Mouse (Mus musculus) embryonic facial prominence, embryonic 12.5 days (tissue): ENCODE data around the gene Rnf40. TPM values are rescaled to one million over a fixed set of nuclear protein-coding genes. Genes with fewer than 3 reads are reported as not detected.
"Not testable (repeated sequence)": the region's sequence is repeated elsewhere in the genome, so short reads cannot be mapped to it uniquely, and the experiment has no call there.

ENCODE experiments used
- ATAC-seq: fragments of 200-750 bp; cut with Nextera tagmentation; 2 replicates; pipeline ENCODE4 v1.8.0; 2017; ENCODE audit not compliant: insufficient number of reproducible peaks, insufficient read depth, low FRiP score, low TSS enrichment
- H3K27ac ChIP-seq: fragments of 300-500 bp; sonication (generic); 2 replicates; pipeline ENCODE4 v1.5.1; 2016; ENCODE audit warnings: mild to moderate bottlenecking
- H3K27me3 ChIP-seq: fragments of 300-500 bp; sonication (generic); 2 replicates; pipeline ENCODE4 v1.6.1; 2016; ENCODE audit warnings: mild to moderate bottlenecking, moderate library complexity
- H3K36me3 ChIP-seq: fragments of 300-500 bp; sonication (generic); 2 replicates; pipeline ENCODE4 v1.6.1; 2016; ENCODE audit warnings: mild to moderate bottlenecking
- H3K4me1 ChIP-seq: fragments of 300-500 bp; sonication (generic); 2 replicates; pipeline ENCODE4 v1.6.1; 2016
- H3K4me2 ChIP-seq: fragments of 300-500 bp; sonication (generic); replicated peaks from 2 replicates; pipeline ENCODE4 v1.6.1; 2016; ENCODE audit warnings: mild to moderate bottlenecking, moderate library complexity
- H3K4me3 ChIP-seq: fragments of 300-500 bp; sonication (generic); 2 replicates; pipeline ENCODE4 v1.5.1; 2016; ENCODE audit warnings: mild to moderate bottlenecking
- H3K9ac ChIP-seq: fragments of 300-500 bp; sonication (generic); 2 replicates; pipeline ENCODE4 v1.6.1; 2016; ENCODE audit warnings: mild to moderate bottlenecking, moderate library complexity
- H3K9me3 ChIP-seq: fragments of 300-500 bp; sonication (generic); 2 replicates; pipeline ENCODE4 v1.6.1; 2016; ENCODE audit warnings: mild to moderate bottlenecking, moderate library complexity
- whole genome bisulfite sequencing: fragments of 180-500 bp; shearing (Covaris S2); methylation state at CpG from one replicate; pipeline ENCODE4 v1.1.7; 2016; 5-methylcytosine and 5-hydroxymethylcytosine counted together
- polyA plus RNA-seq: library from polyadenylated mRNA; unstranded; fragments of >200 nt; fragmentation: Nextera tagmentation; extraction: Ambion mirVana; gene quantifications from 2 replicates; pipeline ENCODE4 v1.2.1, GENCODE M21; 2016

Rnf40 gene
- polyA plus RNA-seq, 1 experiment from 2014 or later, result 66.2 TPM

- 82% methylated on average over 6 of the region's 6 CpGs for WGBS
- no peak for ATAC-seq
- H3K4me2 ChIP-seq, result no peak overlapping the region
- no peak overlapping the region for H3K9ac ChIP-seq
- H3K4me3 ChIP-seq, result no peak overlapping the region
- peaks cover 5% of the 10 kb centered on the region; the same call in 1 of the 2 replicates for H3K9me3 ChIP-seq
- H3K4me1 ChIP-seq, result no peaks in the 10 kb centered on the region
- no peaks in the 10 kb centered on the region for H3K27me3 ChIP-seq
- peaks cover 87% of the 10 kb centered on the region for H3K36me3 ChIP-seq
- H3K27ac ChIP-seq, result no peak overlapping the region
Measured at GRCm38 (mm10) chr7:127607150-127607549, 18.6 kb downstream of the Rnf40 start.

GRCm38 (mm10) chr7:127611011-127611410 lies 22.4 kb downstream of the Rnf40 start:
- H3K4me3 ChIP-seq, result 0 out of 2 replicates have a peak overlapping the region, but pooled peaks have one; percentile 4
- peaks cover 13% of the 10 kb centered on the region for H3K4me1 ChIP-seq
- H3K27ac ChIP-seq, result no peak overlapping the region
- peaks cover 68% of the 10 kb centered on the region for H3K36me3 ChIP-seq
- ATAC-seq, result no peak
- WGBS, result 96% methylated on average over 29 of the region's 29 CpGs
- H3K4me2 ChIP-seq, result no peak overlapping the region
- no peak overlapping the region for H3K9ac ChIP-seq
- H3K27me3 ChIP-seq, result no peaks in the 10 kb centered on the region
- peaks cover 5% of the 10 kb centered on the region; the same call in 1 of the 2 replicates for H3K9me3 ChIP-seq

DNA sequence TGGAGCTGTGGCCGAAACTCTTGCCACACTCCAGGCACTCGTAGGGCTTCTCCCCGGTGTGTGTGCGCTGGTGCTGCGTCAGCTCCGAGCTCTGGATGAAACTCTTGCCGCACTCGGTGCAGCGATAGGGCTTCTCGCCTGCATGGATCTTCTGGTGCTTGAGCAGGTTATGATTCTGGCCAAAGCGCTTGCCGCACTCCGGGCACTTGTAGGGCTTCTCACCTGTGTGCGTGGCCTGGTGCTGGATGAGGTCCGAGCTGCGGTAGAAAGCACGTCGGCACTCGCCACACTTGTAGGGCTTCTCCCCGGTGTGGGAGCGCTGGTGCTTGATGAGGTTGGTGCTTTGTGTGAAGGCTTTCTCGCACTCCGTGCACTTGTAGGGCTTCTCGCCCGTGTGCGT lies 23.0 kb downstream of the Rnf40 start:
- Histone ChIP-seq H3K4me1 (peaks cover 13% of the 10 kb centered on the region), H3K4me3 (0 out of 2 replicates have a peak overlapping the region, but pooled peaks have one; percentile 4), H3K9me3 (peaks cover 5% of the 10 kb centered on the region; the same call in 1 of the 2 replicates), H3K9ac (no peak overlapping the region), H3K27me3 (no peaks in the 10 kb centered on the region), H3K27ac (no peak overlapping the region), H3K36me3 (peaks cover 62% of the 10 kb centered on the region), H3K4me2 (no peak overlapping the region)
- ATAC-seq, result no peak
- WGBS, result 96% methylated on average over 26 of the region's 26 CpGs

DNA sequence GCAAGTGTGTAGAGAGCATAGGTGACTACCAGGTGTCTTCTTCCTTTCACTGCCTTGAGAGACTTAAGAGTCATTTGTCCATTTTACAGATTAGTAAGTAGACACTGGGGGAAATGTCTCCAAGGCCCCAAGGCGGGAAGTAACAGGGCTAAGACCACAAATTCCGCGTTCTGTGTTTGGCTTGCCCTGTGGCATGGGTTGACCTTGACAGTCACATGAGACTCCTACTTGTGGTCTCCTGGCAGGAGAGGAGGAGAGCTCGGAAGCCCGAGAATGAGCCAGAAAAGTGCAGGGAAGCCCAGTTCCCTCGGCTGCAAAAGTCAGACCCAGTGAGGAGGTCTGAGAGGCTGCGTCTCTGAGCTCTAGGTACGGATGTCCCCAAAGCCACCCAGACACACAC lies 24.9 kb downstream of the Rnf40 start:
- Histone ChIP-seq H3K4me2 (peak overlapping the region; percentile 86), H3K4me3 (peak overlapping the region; percentile 98), H3K4me1 (peaks cover 13% of the 10 kb centered on the region), H3K27me3 (no peaks in the 10 kb centered on the region), H3K9ac (peak overlapping the region; percentile 96; the same call in 1 of the 2 replicates), H3K9me3 (peaks cover 5% of the 10 kb centered on the region; the same call in 1 of the 2 replicates), H3K27ac (no peak overlapping the region; the same call in 1 of the 2 replicates), H3K36me3 (peaks cover 48% of the 10 kb centered on the region)
- 78% methylated on average over 8 of the region's 8 CpGs for WGBS
- no peak for ATAC-seq

DNA sequence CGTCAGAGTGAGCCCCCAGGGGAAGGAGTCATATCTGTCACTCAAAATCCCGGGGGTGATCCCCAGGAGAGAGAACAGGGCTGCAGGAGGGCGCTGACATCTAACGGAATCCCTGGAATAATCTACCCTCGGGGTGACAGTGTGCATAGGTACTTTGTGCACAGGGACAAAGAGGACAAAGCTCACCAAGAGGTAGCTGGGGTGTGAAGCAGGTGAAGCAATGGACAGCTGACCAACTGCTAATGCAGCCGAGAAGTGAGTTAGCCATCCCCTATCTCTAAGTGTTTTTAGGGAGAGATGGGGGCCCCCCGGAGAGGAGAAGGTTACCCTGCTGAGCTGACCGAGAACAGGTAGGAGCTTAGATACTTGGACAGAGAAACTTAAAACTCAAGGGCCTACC lies 25.5 kb downstream of the Rnf40 start:
- 16% methylated on average over 8 of the region's 8 CpGs for WGBS
- Histone ChIP-seq H3K4me2 (peak overlapping the region; percentile 86), H3K4me1 (peaks cover 13% of the 10 kb centered on the region), H3K27me3 (no peaks in the 10 kb centered on the region), H3K9ac (peak overlapping the region; percentile 96), H3K9me3 (peaks cover 5% of the 10 kb centered on the region; the same call in 1 of the 2 replicates), H3K36me3 (peaks cover 42% of the 10 kb centered on the region), H3K4me3 (peak overlapping the region; percentile 98), H3K27ac (peak overlapping the region; percentile 82)
- no peak for ATAC-seq

GRCm38 (mm10) chr7:127614511-127614890 lies 25.9 kb downstream of the Rnf40 start:
- peak overlapping the region; percentile 98 for H3K4me3 ChIP-seq
- peaks cover 13% of the 10 kb centered on the region for H3K4me1 ChIP-seq
- peaks cover 38% of the 10 kb centered on the region for H3K36me3 ChIP-seq
- peak overlapping the region; percentile 96 for H3K9ac ChIP-seq
- H3K27me3 ChIP-seq, result no peaks in the 10 kb centered on the region
- peak; percentile 19; the same call in 1 of the 2 replicates for ATAC-seq
- 1% methylated on average over 42 of the region's 44 CpGs for WGBS
- H3K4me2 ChIP-seq, result peak overlapping the region; percentile 86
- peak overlapping the region; percentile 82 for H3K27ac ChIP-seq
- H3K9me3 ChIP-seq, result peaks cover 5% of the 10 kb centered on the region; the same call in 1 of the 2 replicates

DNA sequence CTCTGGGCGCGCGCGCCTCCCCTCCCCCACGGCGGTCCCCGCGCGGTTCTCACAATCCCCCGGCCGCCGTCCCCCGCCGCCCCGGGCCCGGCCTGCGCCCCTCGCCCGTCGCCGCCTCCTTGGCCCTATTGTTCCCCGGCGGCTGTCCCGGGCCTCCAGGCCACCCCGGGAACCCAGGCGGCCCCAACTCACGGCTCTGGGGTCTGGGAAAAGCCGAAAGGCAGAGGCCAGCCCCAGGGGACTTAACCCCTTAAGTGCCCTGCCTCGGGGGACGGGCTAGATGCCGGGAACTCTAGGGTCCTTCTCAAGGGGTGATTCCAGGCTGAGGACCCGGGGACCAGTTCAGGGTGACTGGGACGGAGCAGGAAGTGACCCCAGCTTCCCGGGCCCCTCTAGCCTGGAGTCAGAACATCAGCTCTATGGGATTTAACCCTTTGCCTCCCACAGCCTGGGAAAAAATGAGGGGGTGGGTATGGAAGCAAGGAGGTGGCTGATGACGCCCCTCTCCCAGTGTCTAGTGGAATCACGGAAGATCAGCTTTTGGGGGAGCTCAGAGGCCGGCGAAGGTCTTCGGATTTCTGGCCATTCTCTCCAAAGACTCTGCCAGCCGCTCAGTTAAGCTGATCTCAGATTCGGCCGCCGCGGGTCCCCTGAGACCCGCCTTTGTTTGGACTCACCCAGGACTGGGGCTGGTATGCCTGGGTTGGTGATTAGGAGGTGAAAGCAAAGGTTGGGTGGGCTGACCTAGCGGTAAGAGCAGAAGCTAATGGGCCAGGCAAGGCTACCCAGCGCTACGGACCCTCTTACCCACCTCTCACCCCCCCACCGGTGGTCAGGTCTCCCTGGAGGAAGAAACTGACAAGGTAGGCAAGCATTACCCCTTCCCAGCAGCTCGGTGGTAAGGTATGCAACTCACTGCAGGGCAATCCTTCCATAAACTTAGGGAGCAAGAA lies 26.6 kb downstream of the Rnf40 start, which contains the start of gene Zfp629:
Zfp629 (minus strand) TSS at position 907 of the 953 bp plus-strand sequence.
- peak within 1 kb of the TSS; percentile 98 for H3K4me3 ChIP-seq
- H3K4me1 ChIP-seq, result peaks cover 13% of the 10 kb centered on the region
- peak within 1 kb of the TSS; percentile 96 for H3K9ac ChIP-seq
- H3K4me2 ChIP-seq, result peak within 1 kb of the TSS; percentile 86
- H3K9me3 ChIP-seq, result peaks cover 5% of the 10 kb centered on the region; the same call in 1 of the 2 replicates
- H3K27ac ChIP-seq, result peak within 1 kb of the TSS; percentile 82
- ATAC-seq, result peak; percentile 88
- under 1% methylated on average over 48 of the region's 50 CpGs for WGBS
- no peaks in the 10 kb centered on the region for H3K27me3 ChIP-seq
- H3K36me3 ChIP-seq, result peaks cover 31% of the 10 kb centered on the region

DNA sequence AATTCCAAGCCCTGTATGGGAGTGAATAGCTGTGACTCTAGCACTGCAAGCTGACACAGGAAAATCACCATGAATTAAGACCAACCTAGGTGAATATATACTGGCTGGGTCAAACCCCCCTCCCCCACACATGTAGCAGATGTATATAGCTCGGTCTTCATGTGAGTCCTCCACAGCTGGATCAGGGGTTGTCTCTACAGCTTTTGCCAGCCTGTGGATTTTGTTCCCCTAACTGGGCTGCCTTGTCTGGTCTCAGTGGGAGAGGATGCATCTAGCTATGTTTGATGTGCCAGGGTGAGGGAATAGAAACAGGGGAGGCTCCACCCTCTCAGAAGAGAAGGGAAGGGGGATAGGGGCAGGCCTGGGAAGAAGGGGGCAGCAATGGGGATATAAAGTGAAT lies 27.8 kb downstream of the Rnf40 start:
- Histone ChIP-seq H3K4me1 (peaks cover 13% of the 10 kb centered on the region), H3K27me3 (no peaks in the 10 kb centered on the region), H3K9me3 (peaks cover 5% of the 10 kb centered on the region; the same call in 1 of the 2 replicates), H3K36me3 (peaks cover 20% of the 10 kb centered on the region), H3K27ac (no peak overlapping the region), H3K4me2 (peak overlapping the region; percentile 86; the same call in 1 of the 2 replicates), H3K9ac (no peak overlapping the region), H3K4me3 (no peak overlapping the region)
- WGBS, result 80% methylated on average over 1 of the region's 1 CpGs
- ATAC-seq, result no peak

DNA sequence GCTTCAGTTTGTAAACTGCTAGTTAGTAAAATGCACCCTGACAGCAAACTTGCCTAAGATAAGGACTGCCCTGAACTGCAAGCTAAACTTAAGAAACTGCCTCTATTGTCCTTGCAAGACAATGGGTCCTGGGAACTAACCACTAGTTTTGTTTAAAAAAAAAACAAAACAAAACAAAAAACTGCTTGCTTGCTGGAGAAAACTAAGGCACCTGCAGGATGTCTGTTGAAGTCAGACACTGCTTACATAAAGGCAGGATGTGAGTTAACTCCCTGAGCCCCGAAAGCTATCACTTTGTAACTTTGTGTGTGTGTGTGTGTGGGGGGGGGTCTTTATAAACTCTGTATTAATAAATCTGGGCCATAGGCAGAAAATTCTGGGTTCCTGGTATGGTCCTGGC lies 28.3 kb downstream of the Rnf40 start:
- H3K4me2 ChIP-seq, result no peak overlapping the region
- peaks cover 13% of the 10 kb centered on the region for H3K4me1 ChIP-seq
- H3K27me3 ChIP-seq, result no peaks in the 10 kb centered on the region
- H3K27ac ChIP-seq, result no peak overlapping the region
- no peak overlapping the region for H3K9ac ChIP-seq
- 82% methylated on average over 1 of the region's 1 CpGs for WGBS
- no peak overlapping the region for H3K4me3 ChIP-seq
- no peak for ATAC-seq
- peaks cover under 1% of the 10 kb centered on the region; the same call in 1 of the 2 replicates for H3K9me3 ChIP-seq
- H3K36me3 ChIP-seq, result peaks cover 14% of the 10 kb centered on the region

- 0 out of 2 replicates have a peak, but pooled peaks cover 4% of the 10 kb centered on the region for H3K36me3 ChIP-seq
- 31% methylated on average over 2 of the region's 2 CpGs for WGBS
Measured at GRCm38 (mm10) chr7:127617962-127618361, 29.4 kb downstream of the Rnf40 start.

GRCm38 (mm10) chr7:127618402-127618801 lies 29.8 kb downstream of the Rnf40 start:
- not testable (repeated sequence) for H3K4me3 ChIP-seq, H3K36me3 ChIP-seq, ATAC-seq, H3K9ac ChIP-seq, H3K4me2 ChIP-seq, H3K9me3 ChIP-seq, H3K27me3 ChIP-seq, H3K27ac ChIP-seq
- WGBS, result 89% methylated on average over 7 of the region's 8 CpGs
- H3K4me1 ChIP-seq, result peaks cover 12% of the 10 kb centered on the region

More at GRCm38 (mm10) chr7:127617962-127618361, 29.4 kb downstream of the Rnf40 start:
- H3K4me2 ChIP-seq, result no peak overlapping the region
- no peak for ATAC-seq
- no peaks in the 10 kb centered on the region for H3K27me3 ChIP-seq
- peaks cover 13% of the 10 kb centered on the region for H3K4me1 ChIP-seq
- H3K4me3 ChIP-seq, result no peak overlapping the region
- no peaks in the 10 kb centered on the region for H3K9me3 ChIP-seq
- H3K9ac ChIP-seq, result no peak overlapping the region
- H3K27ac ChIP-seq, result no peak overlapping the region
